Mouse (Mus musculus) heart, postnatal 0 days (tissue): ENCODE results near the gene Pin4.
"Not testable (repeated sequence)": the region's sequence is repeated elsewhere in the genome, so short reads cannot be mapped to it uniquely, and the experiment has no call there.

Experiments
- CTCF ChIP-seq: IDR thresholded peaks from 2 replicates; pipeline ENCODE4 v1.5.1; 2016; ENCODE audit warnings: antibody characterized with exemption, control low read depth, low read depth
- EP300 ChIP-seq: IDR thresholded peaks from 2 replicates; pipeline ENCODE4 v1.6.1; 2016; ENCODE audit warnings: antibody characterized with exemption, low read depth

- not testable (repeated sequence) for TF ChIP-seq CTCF, EP300
Observed at GRCm38 (mm10) chrX:102109349-102109748, 9.9 kb upstream of the Pin4 start.
